Mouse (Mus musculus) layer of hippocampus, adult 8-10 months (tissue): Measurements from ENCODE around the gene Kif1c. TPM values are rescaled to one million over a fixed set of nuclear protein-coding genes. Genes with fewer than 3 reads are reported as not detected.

Experiments
- DNase-seq, 2 experiments: peaks; one replicate each; pipeline ENCODE4 v3.0.0; 2022; ENCODE audit warnings: low spot score in 2 of 2
- total RNA-seq, 4 experiments: library from RNA; stranded (reverse); gene quantifications; 2 replicates each; pipeline ENCODE4 v1.2.4; 2022

Kif1c gene
- 10 to 100 TPM; 71.2 to 92.9 (median 83.9) TPM for total RNA-seq

DNA sequence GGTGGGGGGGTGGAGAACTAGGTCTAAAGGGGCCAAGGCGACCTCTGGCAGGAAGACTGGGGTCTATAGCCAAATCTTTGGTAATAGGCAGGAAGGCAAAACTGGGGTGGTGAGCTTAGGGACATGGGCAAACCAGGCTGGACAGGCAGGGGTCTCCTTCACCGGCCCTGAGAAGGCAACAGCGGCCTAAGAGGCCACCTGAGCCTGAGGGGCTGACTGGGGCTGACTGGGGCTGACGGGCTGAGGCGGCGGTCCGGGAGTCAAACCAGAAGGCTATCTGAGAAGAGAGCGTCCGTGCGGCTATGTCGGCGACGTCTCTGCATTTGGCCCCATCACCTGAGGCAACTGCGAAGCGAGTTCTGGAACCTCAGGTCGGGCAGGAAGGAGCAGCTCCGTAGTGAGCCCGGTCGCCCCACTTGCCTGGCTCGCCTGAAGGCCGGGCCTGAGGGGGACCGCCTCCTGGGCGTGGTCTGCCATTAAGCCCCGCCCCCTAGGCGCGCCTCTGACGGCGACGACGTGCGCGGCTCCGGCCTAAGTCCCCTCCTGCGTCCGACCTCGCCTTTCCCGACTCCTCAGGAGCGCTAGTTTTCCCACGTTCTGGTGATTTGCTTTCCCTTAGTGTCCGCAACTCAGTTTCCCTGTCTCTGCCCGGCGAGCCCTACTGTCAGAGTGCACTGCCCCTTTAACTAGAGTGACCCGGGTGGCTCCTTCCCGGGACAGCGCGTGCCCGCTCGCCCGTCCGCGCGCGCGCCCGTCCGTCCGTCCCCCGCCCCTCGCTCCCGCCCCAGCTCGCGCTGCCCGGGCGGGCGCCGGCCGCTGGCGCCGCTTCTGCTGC lies at the start of gene Kif1c, which contains the start of gene Inca1:
Gene Kif1c (plus strand): TSS at position 827 of the 835 bp plus-strand sequence.
Gene Inca1 (minus strand): TSS at position 434 of the 835 bp plus-strand sequence.
- DNase-seq, result peak; percentile 90 to 94

DNA sequence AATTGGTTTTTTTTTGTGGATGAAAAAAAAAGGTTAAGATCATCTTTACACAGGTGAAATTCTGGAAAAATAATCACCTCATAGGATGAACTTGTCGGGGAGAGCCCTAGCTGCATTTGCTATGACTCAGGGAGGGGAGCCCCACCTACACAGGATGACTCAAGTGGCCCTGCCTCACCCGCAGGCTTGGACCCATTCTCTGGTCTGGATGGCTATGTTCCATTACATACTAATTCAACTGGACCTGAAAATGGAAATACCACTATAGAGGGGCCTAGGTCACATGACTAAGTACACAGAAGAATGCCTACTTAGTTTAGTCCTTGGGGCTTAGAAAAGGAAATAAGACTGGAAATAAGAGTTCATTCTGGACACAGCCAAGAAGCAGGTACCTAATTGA lies 49.0 kb upstream of the Kif1c start:
- peak in 1 of 2 experiments; percentile 2 for DNase-seq

DNA sequence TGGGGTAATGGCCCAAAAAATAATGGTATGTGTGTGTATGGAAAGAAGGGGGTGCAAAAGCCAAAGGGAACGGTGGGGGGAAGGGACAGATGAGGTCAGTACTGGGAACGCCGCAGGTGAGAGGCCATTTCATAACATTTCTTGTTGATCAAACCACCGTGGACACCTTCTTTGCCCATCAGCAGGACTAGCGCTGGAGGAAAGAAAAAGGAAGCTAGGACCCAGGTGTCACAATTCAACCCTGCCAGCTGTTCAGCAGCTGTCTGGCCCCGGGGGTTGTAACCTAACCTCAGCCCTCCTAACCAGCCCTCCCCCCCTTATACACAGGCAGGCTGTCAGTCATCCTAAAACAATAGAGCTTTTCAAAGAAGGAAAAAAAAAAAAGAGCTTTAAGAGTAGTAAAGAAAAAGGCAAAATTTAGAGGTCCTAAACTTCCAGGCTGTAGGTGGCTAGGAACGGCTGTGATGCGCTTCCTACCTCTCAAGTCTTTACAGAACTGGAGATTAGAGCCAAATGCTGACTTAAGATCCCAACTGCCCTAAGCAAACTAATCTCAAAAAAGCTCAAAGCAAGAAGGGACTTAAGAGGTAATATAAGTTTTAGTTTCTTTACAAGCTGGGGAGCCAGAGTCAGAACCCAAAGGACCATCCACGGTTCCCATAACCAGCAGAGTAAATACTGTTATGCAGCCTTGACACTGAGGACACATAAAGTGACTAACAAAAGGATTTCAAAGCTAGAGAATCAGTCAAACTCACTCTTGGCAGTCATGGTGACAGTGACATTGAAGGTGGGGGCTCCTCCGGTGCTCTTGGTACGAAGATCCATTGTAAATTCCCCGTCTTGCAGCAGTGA lies 48.1 kb upstream of the Kif1c start:
- peak in 1 of 2 experiments; percentile 2 for DNase-seq

- DNase-seq, result peak in 1 of 2 experiments; percentile 1
These were observed 47.4 kb upstream of the Kif1c start for GRCm38 (mm10) chr11:70652884-70653344.

GRCm38 (mm10) chr11:70653345-70654197 lies 46.8 kb upstream of the Kif1c start:
- peak; percentile 3 to 7 for DNase-seq

DNA sequence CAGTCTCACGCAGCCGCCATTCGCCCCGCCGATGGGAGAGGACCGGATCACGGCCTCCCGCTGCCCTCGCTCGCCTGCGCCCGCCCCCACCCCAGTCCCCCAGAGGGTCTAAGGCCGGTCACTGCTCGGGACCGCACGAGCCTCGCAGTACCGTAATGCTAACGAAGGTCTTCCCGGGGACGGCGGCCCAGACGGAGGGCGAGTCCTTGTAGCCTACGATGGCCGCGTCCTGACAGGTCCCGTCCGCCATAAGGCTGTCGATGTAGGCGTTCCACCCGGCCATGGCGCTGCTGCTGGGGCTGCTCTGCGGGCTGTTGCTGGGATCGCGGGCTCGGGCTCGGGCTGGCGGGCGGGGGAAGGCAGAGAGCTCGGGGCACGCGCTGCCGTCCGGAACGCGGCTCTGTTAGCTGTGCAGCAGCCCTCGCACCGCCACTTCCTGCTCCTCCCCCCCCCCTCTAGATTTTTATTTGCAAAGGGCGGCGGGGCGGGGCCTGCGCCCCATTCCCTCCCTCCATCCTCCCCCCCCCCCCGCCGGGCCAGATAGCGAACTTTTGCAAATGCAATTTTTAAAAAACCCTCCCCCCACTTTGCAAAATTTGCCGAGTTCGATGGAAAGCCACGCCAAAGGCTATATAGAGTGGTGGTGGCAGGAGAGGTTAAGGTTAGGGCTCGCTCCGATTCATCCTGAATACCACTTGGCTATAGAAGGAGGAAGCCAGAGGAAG lies 46.0 kb upstream of the Kif1c start, which contains the start of gene Pfn1:
Gene Pfn1 (minus strand): TSS at position 447 of the 725 bp plus-strand sequence.
- peak; percentile 33 to 65 for DNase-seq

DNA sequence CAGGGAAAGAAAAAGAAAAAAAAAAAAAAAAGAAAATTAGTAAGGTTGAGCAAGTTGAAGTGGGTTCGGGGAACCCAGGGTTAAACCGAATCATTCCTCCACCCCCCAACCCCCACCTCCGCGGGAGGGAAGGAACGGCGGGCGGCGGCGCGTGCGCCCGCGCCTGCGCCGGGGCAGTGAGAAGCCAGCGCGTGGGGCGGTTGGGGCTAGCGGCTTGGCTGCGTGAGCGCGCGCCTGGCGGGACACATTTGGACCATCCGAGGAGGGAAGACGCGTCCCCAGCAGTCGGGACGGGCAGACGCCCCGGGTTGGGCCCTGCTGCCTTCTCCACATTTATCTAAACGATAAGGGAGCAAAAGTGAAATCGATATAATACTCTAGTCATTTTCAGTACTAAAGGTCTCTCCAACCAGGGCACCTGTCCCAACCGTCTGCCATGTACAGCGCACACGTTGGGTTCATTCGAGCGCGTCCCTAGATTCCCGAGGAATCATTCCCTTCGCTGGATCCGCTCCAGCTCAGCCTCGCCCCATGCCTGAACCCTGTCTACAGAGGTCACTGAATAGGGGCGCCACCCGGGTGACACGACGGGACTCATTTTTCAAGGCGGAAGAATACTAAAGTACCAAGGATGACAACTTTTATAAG lies 45.3 kb upstream of the Kif1c start:
- peak in 1 of 2 experiments; percentile 57 for DNase-seq

DNA sequence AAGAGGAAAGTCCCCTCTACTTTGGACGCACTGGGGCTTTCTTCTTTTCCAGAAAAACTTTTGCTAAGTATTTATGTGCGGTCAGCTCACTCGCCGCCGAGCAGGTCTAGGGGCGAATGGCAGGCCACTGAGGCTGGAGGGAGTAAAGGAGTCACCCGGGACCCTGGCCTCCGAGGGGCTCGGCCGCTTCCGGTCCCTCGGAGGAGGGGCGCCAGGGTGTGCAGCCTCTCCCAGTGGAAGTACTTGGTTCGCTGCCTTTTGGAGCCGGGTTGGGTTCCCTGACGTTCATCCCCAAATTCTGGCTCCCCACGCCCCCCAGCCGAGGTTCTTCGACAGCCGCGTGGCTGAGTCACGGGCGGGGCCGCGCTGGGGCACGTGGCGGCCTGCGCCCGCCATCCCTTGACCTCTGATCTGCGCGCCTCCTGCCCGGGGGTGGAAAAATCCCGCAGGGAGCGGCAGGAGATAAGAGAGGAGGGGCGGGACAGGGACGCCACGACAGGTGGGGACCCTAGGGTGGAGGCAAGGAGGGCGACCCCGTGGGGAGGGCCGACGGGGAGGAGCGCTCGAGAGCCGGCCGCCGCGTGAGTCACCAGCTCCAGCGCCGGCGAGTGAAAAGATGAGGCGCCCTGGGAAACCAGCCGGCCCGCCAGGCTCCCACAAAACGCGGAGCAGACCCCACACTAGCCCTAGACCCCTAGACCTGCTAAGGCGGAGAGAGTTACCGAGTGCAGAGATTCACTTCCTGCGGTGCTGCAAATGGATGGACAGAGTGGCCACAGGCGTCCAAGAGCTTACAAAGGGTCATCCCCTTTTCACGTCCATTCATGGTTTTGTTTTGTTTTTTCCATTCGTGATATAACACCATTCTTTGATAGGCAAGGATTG lies 44.5 kb upstream of the Kif1c start:
- DNase-seq, result no peak

DNA sequence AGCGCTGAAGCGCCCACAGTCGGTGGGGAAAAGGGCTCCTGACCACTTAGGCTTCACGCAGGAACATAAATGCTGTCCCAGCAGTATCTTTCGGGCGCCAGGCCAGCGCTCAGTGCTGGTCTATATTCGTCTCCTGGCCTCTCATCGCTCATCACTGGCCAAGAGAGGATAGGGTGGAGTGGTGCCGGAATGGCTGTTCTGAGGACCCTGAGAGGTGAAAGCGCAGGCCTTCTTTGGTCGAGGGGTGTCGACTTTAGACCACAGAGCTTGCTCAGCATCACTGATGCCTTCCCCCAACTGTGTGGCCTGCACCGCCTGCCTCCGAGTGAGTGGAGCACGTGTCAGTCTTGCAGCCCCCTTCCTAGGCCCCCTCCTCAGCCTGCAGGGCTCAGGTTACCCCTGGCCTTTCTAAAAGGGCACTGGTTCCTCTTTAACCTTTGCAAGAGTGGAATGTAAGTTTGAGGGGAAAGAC lies 43.9 kb upstream of the Kif1c start:
- DNase-seq, result no peak

DNA sequence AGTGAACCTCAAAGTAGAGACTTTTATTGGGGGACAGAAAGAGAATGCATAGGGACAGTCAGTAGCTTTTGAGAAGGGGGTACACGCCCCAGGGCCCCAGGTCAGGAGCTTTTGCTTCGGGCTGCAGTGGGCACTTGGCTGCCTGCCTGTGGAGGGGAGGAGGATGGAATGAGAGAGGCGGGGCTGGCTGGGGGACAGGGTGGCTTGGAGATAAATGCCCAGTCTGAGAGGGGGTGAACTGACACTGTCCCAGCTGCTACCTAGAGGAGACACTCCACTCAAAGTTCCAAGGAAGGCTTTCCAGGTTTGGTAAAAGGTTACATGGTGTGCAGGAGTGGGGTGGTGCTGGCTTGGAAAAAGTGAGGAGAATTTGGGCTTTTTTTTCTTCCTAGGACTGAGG lies 43.4 kb upstream of the Kif1c start, which contains the start of gene Eno3:
Gene Eno3 (plus strand): TSS at position 239 of the 400 bp plus-strand sequence.
- no peak for DNase-seq

GRCm38 (mm10) chr11:70657573-70657972 lies 42.8 kb upstream of the Kif1c start:
- no peak for DNase-seq

GRCm38 (mm10) chr11:70657991-70658390 lies 42.4 kb upstream of the Kif1c start:
- DNase-seq, result no peak

DNA sequence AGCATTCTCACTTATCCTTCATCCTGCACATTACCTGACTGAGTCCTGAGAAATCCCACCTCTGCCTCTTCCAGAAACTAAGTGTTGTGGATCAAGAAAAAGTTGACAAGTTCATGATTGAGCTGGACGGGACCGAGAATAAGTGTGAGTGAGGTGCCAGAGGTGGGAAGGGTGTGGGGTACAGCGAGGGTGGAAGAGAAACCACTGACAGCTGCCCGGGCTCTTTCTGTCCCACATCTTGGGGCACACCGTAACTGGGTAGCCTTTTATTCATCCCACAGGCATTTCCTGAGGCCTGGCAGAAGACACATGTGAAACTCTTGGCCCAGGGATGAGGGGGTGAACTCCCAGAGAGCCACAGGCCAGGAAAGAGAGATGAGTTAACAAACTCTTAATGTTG lies 41.8 kb upstream of the Kif1c start:
- DNase-seq, result no peak

- DNase-seq, result no peak
These were observed 41.4 kb upstream of the Kif1c start for GRCm38 (mm10) chr11:70658942-70659341.

DNA sequence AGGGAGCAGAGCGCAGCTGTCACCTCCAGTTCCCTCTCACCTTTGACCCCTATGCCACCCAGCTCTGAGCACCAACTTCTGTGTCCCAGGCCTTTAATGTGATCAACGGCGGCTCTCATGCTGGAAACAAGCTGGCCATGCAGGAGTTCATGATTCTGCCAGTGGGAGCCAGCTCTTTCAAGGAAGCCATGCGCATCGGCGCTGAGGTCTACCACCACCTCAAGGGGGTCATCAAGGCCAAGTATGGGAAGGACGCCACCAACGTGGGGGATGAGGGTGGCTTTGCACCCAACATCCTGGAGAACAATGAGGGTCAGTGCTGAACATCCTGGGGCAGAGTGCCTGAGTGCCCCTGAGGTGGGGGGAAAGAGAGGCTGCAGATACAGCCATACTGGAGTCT lies 39.8 kb upstream of the Kif1c start:
- no peak for DNase-seq

DNA sequence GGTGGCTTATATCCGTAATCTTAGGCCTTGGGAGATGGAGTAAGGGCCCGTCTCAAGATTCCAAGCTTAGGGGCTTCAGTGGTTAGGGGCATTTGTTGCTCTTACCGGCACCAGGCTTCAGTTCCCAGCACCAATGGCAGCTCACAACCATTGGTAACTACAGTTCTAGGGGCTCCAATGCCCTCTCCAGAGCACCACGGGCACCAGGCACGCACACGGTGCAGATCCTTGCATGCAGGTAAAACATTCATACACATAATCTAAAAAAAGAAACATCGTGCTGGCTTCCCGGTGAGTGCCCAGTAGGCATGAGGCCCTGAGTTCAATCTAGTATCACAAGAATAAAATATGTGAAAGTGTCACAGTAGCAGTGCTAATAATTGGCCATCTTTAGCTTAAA lies 37.2 kb upstream of the Kif1c start:
- DNase-seq, result no peak

GRCm38 (mm10) chr11:70663957-70664356 lies 36.4 kb upstream of the Kif1c start:
- DNase-seq, result no peak

GRCm38 (mm10) chr11:70664741-70665140 lies 35.6 kb upstream of the Kif1c start:
- DNase-seq, result no peak

GRCm38 (mm10) chr11:70666687-70667086 lies 33.7 kb upstream of the Kif1c start:
- DNase-seq, result no peak
